Mouse (Mus musculus) hindbrain, embryonic 11.5 days (tissue): ENCODE data around the gene Zfr2. TPM values are rescaled to one million over a fixed set of nuclear protein-coding genes. Genes with fewer than 3 reads are reported as not detected.
"Not testable (repeated sequence)": the region's sequence is repeated elsewhere in the genome, so short reads cannot be mapped to it uniquely, and the experiment has no call there.

Source experiments
- ATAC-seq: fragments of 200-750 bp; cut with Nextera tagmentation; 2 replicates; pipeline ENCODE4 v1.8.0; 2017; ENCODE audit warnings: mild to moderate bottlenecking, moderate TSS enrichment, moderate library complexity; ENCODE audit not compliant: low FRiP score
- DNase-seq: peaks from one replicate; pipeline ENCODE4 v3.0.0-alpha.2; 2015; ENCODE audit warnings: low spot score
- H3K27ac ChIP-seq: fragments of 300-500 bp; sonication (generic); 2 replicates; pipeline ENCODE4 v1.5.1; 2014; ENCODE audit warnings: mild to moderate bottlenecking, low read depth, low read length
- H3K27me3 ChIP-seq: fragments of 300-500 bp; sonication (generic); 2 replicates; pipeline ENCODE4 v1.6.1; 2014; ENCODE audit warnings: mild to moderate bottlenecking, low read length, moderate library complexity, mixed read lengths; ENCODE audit not compliant: control insufficient read depth, insufficient read depth
- H3K36me3 ChIP-seq: fragments of 300-500 bp; sonication (generic); 2 replicates; pipeline ENCODE4 v1.6.1; 2014; ENCODE audit warnings: mild to moderate bottlenecking, low read length, moderate library complexity, mixed read lengths; ENCODE audit not compliant: control insufficient read depth, insufficient read depth
- H3K4me1 ChIP-seq: fragments of 300-500 bp; sonication (generic); replicated peaks from 2 replicates; pipeline ENCODE4 v1.6.1; 2014; ENCODE audit warnings: low read length, mixed read lengths; ENCODE audit not compliant: control insufficient read depth, insufficient read depth
- H3K4me2 ChIP-seq: fragments of 300-500 bp; sonication (generic); replicated peaks from 2 replicates; pipeline ENCODE4 v1.6.1; 2014; ENCODE audit warnings: mild to moderate bottlenecking, low read depth, low read length
- H3K4me3 ChIP-seq: fragments of 300-500 bp; sonication (generic); 2 replicates; pipeline ENCODE4 v1.5.1; 2014; ENCODE audit warnings: low read depth, low read length
- H3K9ac ChIP-seq: fragments of 300-500 bp; sonication (generic); 2 replicates; pipeline ENCODE4 v1.6.1; 2014; ENCODE audit warnings: low read depth, low read length
- H3K9me3 ChIP-seq: fragments of 300-500 bp; sonication (generic); 2 replicates; pipeline ENCODE4 v1.6.1; 2016; ENCODE audit warnings: low read length; ENCODE audit not compliant: control insufficient read depth
- WGBS: fragments of 180-500 bp; shearing (Covaris S2); extraction: QIAGEN DNeasy Blood & Tissue Kit; methylation state at CpG from one replicate; pipeline ENCODE4 v1.1.7; 2014; 5-methylcytosine and 5-hydroxymethylcytosine counted together
- polyA plus RNA-seq: library from polyadenylated mRNA; unstranded; fragments of >200 nt; fragmentation: Nextera tagmentation; extraction: Ambion mirVana; gene quantifications from 2 replicates; pipeline ENCODE4 v1.2.1, GENCODE M21; 2014

Zfr2 gene
- polyA plus RNA-seq, 1 experiment from 2014 or later, result 3.4 TPM

DNA sequence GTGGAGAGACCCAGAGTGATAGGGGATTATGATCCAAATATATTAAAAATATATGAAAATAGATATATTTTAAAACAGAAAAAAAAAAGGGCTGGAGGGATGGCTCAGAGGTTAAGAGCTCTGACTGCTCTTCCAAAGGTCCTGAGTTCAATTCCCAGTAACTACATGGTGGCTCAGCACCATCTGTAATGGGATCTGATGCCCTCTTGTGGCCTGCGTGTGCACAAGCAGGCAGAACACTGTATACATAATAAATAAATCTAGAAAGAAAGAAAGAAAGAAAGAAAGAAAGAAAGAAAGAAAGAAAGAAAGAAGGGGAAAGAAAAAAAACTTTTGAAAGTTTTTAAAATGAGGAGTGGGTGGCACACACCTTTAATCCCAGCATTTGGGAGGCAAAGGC lies 15.7 kb upstream of the Zfr2 start:
- not testable (repeated sequence) for H3K27me3 ChIP-seq, H3K9me3 ChIP-seq, H3K36me3 ChIP-seq, H3K4me1 ChIP-seq, H3K4me2 ChIP-seq, DNase-seq, H3K27ac ChIP-seq, H3K9ac ChIP-seq, H3K4me3 ChIP-seq, ATAC-seq
- WGBS, result 19% methylated on average over 1 of the region's 1 CpGs

DNA sequence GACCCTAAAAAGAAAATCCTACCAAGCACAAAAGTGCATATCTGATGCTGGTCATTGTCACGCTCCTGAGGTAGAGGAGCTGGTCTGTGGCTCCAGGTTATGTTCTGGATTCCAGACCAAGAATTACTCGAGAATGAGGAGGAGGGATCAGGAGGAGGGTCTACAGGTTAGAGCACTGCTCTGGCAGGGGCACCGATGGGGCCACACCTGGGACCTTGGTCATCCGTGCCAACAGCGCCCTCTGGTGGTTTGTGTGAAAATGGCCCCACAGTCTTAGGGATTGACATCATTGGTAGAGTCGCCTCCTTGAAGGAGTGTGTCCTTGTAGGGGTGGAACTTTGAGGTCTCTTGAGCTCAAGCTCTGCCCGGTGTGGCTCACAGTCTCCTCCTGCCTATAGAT lies 15.0 kb upstream of the Zfr2 start:
- no peak overlapping the region for H3K9ac ChIP-seq
- H3K4me2 ChIP-seq, result no peak overlapping the region
- peak; percentile 72 for DNase-seq
- no peak overlapping the region for H3K27ac ChIP-seq
- WGBS, result 42% methylated on average over 7 of the region's 7 CpGs
- no peak overlapping the region for H3K4me3 ChIP-seq
- H3K36me3 ChIP-seq, result no peaks in the 10 kb centered on the region; the same call in 1 of the 2 replicates
- no peak for ATAC-seq
- H3K9me3 ChIP-seq, result no peaks in the 10 kb centered on the region
- no peaks in the 10 kb centered on the region for H3K4me1 ChIP-seq
- H3K27me3 ChIP-seq, result no peaks in the 10 kb centered on the region

DNA sequence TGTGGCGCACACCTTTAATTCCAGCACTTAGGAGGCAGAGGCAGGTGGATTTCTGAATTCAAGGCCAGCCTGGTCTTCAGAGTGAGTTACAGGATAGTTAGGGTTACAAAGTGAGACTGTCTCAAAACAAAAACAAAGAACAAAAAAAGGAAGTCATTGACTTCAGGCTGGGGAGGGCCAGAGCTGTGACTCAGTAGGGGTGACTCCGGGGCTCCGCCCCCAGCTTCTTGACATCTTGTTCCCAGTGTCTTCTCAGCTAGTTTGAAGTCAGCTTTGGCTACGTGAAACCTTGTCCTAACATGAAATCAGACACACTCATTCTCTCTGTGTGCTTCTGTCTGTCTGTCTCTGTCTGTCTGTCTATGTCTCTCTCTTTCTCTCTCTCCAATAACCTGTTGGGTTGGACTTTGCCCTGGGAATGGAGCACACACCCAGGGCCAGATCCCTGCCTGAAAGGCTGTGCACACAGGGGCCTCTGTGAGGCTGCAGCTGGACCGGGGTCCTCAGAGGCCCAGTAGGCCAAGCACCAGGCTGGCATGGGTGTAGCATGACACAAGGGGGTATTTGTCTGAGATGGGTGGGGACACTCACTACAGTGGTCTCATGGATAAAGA lies 11.4 kb upstream of the Zfr2 start:
- Histone ChIP-seq H3K27ac (no peak overlapping the region), H3K9me3 (no peaks in the 10 kb centered on the region), H3K27me3 (no peaks in the 10 kb centered on the region), H3K4me3 (no peak overlapping the region), H3K4me1 (no peaks in the 10 kb centered on the region), H3K36me3 (no peaks in the 10 kb centered on the region), H3K4me2 (no peak overlapping the region), H3K9ac (no peak overlapping the region)
- 87% methylated on average over 5 of the region's 5 CpGs for WGBS
- DNase-seq, result no peak
- ATAC-seq, result no peak

DNA sequence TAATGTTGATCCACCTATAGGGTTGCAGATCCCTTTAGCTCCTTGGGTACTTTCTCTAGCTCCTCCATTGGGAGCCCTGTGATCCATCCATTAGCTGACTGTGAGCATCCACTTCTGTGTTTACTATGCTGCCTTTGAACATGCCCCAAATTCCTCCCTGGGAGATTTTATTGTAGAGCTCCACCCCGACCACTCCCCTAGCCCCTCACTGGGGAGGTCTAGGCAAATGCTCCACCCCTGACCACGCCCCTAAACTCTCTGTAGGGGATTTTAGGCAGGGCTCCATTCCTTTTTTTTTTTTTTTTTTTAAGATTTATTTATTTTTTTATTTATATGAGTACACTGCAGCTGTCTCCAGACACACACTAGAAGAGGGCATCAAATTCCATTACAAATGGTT lies 9.2 kb upstream of the Zfr2 start:
- not testable (repeated sequence) for H3K9me3 ChIP-seq, H3K27me3 ChIP-seq, ATAC-seq, H3K36me3 ChIP-seq, H3K27ac ChIP-seq, H3K4me2 ChIP-seq, H3K9ac ChIP-seq, H3K4me3 ChIP-seq, DNase-seq, H3K4me1 ChIP-seq
- WGBS, result 65% methylated on average over 2 of the region's 2 CpGs

DNA sequence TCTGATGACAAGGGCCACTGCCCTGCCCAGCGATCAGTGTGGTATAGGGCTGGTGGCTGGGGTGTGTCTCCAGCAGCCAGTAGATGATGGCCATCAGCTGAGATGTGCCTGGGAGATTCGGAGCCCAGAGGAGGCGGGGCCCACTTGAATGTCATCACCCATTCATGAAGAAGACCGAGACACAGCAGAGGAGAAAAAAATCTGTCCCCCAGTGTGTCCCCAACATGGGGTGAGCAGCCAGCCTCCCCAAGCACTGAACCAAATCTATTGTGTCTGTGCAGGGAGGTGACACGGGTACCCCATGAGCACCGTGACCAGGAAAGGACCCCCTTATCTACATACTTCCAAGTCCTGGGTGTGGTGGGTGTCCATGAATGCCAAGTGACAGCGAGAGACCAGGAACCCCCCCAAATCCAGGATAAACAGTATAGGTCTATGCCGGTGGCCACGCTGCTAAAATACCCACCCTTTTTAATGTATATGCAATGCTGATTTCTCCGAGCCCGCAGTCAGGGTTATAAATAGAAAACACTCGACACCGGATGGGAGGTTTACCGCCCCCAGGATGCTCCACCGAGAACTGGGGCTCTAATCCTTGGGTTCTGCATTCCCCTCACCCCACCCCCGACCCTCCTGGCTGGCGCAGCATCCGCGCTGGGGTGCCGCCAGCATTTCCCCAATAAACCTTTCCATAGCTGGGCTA lies 3.1 kb upstream of the Zfr2 start:
- peaks cover 3% of the 10 kb centered on the region; the same call in 1 of the 2 replicates for H3K4me1 ChIP-seq
- ATAC-seq, result no peak
- peak; percentile 28 for DNase-seq
- peaks cover 13% of the 10 kb centered on the region for H3K27me3 ChIP-seq
- H3K36me3 ChIP-seq, result no peaks in the 10 kb centered on the region
- no peaks in the 10 kb centered on the region for H3K9me3 ChIP-seq
- peak overlapping the region; percentile 71 for H3K9ac ChIP-seq
- peak overlapping the region; percentile 56 for H3K4me3 ChIP-seq
- H3K27ac ChIP-seq, result peak overlapping the region; percentile 74
- H3K4me2 ChIP-seq, result peak overlapping the region; percentile 55
- WGBS, result 9% methylated on average over 20 of the region's 20 CpGs

DNA sequence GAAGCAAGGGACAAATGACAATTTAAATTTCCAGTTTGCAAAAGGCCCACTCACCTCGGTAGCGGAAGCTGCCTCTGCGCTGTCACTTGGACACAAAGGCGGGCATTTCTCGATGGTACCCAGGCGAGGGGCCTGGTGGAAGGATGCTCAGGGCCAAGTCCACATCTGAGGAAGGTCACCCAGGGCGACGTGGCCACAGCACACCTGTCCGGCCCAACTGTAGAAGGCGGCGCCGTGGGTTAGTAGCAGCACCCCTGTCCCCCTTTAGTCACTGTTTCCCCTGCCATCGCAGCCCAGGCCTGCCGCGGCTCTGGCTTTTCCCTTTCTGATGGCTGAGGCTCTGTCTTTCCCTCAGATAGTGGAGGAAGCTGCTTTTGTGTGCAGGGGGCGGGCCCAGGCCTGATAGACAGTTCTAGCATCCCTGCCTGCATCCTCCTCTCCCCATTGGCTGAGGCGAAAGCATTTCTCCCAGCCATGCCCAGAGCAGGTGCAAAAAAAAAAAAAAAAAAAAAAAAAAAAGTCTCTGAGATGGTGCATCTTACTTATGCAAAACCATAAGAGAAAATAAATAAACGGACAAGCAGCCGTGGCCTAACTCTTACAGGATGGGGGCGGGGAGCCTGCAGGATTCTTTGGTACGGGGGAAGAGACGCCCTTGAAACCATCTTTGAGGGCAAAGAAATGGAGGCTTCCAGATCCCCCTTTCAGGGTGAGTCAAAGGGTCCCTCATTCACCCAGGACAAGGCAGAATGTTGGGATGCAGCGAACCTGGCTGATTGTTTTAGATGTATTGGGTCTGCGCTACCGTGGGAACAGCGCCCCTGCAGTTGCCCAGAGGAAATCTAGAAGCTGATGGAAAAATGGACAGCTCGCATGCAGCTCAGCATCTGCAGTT lies 2.3 kb upstream of the Zfr2 start, which contains the start of gene Atcay:
TSS of gene Atcay (minus strand) at position 396 of the 895 bp plus-strand sequence.
- Histone ChIP-seq H3K27me3 (peaks cover 13% of the 10 kb centered on the region), H3K27ac (peak within 1 kb of the TSS; percentile 74), H3K4me2 (peak within 1 kb of the TSS; percentile 55), H3K9ac (peak within 1 kb of the TSS; percentile 71), H3K4me1 (peaks cover 3% of the 10 kb centered on the region; the same call in 1 of the 2 replicates), H3K9me3 (no peaks in the 10 kb centered on the region), H3K36me3 (no peaks in the 10 kb centered on the region), H3K4me3 (peak within 1 kb of the TSS; percentile 56)
- 10% methylated on average over 27 of the region's 27 CpGs for WGBS
- peak; percentile 74 for DNase-seq
- peak; percentile 88 for ATAC-seq

DNA sequence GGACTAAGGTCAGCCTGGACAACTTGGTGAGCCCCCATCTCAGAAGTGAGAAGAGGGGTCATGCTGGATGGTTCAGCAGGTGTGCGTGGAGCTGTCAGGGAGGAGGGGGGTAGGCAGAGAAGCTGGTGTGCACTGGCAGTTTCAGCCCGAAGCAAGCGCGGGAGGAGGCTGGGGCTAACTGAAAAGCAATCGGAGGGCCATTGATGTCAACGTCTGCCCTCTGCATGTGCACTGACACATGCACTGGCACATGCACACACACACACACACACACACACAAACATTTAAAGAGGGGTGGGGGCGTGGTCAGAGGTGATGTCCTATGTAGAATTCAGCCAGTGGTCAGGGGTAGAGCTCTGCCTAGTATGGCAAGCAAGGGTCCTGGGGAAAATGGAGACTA lies 1.5 kb upstream of the Zfr2 start:
- peaks cover 13% of the 10 kb centered on the region for H3K27me3 ChIP-seq
- no peak overlapping the region for H3K4me3 ChIP-seq
- WGBS, result 46% methylated on average over 7 of the region's 7 CpGs
- no peak overlapping the region for H3K27ac ChIP-seq
- H3K4me1 ChIP-seq, result peaks cover 3% of the 10 kb centered on the region; the same call in 1 of the 2 replicates
- no peaks in the 10 kb centered on the region for H3K36me3 ChIP-seq
- DNase-seq (no peak), ATAC-seq (no peak; the same call in 1 of the 2 replicates)
- H3K9ac ChIP-seq, result no peak overlapping the region
- peak overlapping the region; percentile 55; the same call in 1 of the 2 replicates for H3K4me2 ChIP-seq
- H3K9me3 ChIP-seq, result no peaks in the 10 kb centered on the region

DNA sequence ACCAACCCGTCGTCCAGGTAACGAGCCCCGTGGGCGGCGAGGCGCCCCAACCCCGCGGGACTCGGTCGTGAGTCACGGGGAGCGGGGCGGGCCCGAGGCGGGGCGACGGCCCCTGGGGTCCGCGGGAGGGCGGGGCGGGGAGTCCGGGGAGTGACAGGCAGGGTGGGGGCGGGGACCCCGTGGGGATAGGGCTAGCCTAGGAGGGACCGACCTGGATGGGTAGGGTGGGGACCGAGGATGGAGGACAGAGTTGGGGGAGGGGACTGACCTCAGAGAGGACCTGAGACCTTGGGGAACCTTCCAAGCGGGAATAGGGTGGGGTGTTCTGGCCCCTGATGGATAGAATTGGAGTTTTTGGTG lies 251 bp downstream of the Zfr2 start:
- peaks cover 3% of the 10 kb centered on the region; the same call in 1 of the 2 replicates for H3K4me1 ChIP-seq
- DNase-seq (no peak), ATAC-seq (peak; percentile 63)

More for the DNA sequence above, 251 bp downstream of the Zfr2 start:
- Histone ChIP-seq H3K9ac (peak overlapping the region; percentile 75), H3K4me2 (peak overlapping the region; percentile 70), H3K36me3 (no peaks in the 10 kb centered on the region), H3K4me3 (peak overlapping the region; percentile 77), H3K27me3 (peaks cover 13% of the 10 kb centered on the region), H3K9me3 (no peaks in the 10 kb centered on the region), H3K27ac (no peak overlapping the region)
- 0% methylated on average over 12 of the region's 28 CpGs for whole genome bisulfite sequencing
